Mouse (Mus musculus) lung, postnatal 4 days (tissue): ENCODE data around the gene Msrb3.

Experiments
- DNase-seq, 2 experiments: peaks; one replicate each; pipeline ENCODE4 v3.0.0; 2021

Gene Msrb3

DNA sequence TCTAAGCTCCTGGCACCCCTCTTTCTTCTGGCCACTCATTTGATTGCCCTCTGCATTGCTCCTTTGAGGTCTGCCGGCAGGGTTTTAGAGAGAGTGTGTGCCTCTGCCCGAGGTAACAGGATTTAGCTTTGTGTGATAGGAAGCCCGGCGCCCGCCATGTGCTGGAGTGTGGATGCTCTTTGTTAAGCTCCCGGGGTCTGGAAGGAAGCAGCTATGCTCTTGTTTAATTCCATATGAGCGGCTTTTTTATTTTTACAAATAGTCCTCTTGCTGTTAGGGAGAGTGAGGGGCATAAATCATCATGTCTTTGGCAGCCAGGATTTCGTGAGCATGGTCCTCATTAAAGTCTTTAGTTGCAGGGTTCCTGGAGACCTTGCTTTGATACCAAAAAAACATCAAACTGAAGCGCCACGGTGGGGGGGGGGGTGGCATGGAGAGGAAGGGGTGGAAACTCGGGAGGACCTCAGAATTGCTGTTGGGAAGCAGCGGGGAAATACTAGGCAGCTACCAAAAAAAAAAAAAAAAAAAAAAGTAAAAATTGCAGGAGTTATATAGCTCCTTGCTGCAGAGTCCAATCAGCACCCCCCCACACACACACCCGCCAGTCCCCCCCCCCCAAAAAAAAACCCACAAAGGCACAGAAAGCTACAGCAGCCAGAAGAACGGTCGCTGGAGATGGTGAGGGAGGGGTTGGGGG, 154.3 kb downstream of the Msrb3 start:
- no peak for DNase-seq

DNA sequence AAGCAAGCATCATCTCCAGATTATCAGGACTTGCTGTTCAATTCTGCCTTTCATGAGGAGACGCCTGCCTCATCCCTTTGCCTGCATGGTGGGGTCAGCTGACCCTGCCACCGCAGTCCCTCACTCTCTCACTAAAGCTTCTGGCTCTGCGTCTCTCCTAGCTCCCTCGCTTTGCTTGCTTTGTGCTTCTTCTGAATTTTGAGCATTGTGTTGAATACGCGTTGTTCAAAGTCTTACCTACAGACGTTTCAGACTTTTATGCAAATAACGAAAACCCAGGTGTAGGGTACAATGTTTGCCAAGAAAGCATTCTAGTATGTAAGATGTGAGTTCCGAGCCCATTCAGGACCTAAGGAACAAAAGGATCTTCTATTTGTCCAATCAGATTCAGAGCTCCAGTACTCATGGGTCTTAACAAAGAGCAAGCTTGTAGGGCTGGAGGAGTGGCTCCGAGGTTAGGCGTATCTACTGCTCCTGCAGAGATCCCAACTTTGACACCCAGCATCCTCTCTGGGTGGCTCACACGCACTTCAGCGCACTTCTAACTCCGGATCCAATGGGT, 162.3 kb downstream of the Msrb3 start:
- no peak for DNase-seq

DNA sequence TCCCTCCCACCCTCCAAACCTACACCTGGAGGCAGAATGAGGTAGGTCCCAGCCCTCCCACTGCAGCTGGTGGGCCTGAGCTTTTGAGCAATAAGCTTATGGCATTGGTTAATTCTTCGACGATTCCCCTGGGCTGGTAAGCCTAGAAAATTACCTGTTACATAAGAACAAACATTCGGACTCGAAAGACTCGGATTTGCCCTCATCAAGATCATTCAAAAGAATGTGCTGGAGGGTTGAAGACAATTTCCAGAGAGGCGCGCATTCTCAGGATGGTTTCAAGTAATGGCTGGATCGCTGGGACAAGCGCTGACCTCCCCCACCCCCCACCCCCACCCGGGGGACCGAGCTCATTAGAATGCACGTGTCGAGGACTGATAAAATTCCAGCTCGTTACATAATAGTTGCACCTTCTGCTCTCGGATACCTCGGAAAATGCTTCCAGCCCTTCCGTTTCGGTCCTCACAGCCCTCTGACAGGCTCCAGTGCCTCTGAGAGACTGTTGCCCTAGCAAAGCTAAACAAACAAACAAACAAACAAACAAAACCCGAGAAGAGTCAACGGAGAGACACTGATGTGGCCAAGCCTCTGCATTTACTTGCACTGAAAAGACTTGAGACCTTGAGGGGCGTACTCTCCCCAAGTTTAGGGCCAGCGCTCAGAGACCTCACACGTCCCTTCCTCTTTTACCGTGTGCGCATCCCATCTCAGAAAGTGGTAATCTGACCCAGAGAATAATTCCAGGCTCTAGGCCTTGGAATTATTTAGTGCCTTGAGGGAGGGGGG, 163.0 kb downstream of the Msrb3 start:
- DNase-seq, result no peak

DNA sequence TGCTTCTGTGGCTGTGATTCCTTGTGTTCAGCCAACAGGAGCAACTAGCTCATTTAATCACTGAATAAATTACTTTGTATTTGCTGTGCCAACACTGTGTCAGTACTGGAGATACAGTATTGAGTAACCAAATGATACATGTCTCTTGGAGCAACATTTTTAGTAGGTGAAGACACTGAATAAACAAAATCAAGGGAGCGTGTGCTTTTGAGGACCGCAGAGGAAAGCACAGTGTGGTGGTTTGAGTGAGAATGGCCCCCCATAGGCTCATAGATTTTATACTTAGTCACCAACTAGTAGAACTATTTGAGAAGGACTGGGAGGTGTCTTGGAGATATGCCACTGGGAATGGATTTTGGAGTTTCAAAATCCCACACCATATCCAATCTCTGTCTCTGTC, 164.5 kb downstream of the Msrb3 start:
- no peak for DNase-seq
